Comparison of ENCODE assay signal across 9 mouse cellular contexts in genomic region chr15:32012044-32012443, GRCm38 (mm10).
DNase-seq lines count a peak whose midpoint lies in the region; ATAC-seq and TF ChIP-seq lines count a peak whose summit lies in the region.
"Had no signal": no experiment of that assay in that cellular context is flagged by ENCODE, and none has a peak within 500 bp of the region (broad histone marks: within the 10 kb centered on the region; RNA-seq: fewer than 3 reads in every experiment).

No protein-coding gene starts in this region.

- H3K4me2 ChIP-seq in forebrain, postnatal 0 days (ENCODE audit: low read depth), result no peak overlapping the region
- no peak overlapping the region for H3K4me2 ChIP-seq in midbrain, postnatal 0 days (ENCODE audit: low read depth, low read length, poor library complexity, severe bottlenecking)
- H3K4me2 ChIP-seq in midbrain, embryonic 13.5 days (replicated peaks), result no peak overlapping the region
- H3K4me2 ChIP-seq in myocyte (ENCODE audit: low read depth), result peak overlapping the region; percentile 2
- H3K4me2 ChIP-seq in midbrain, embryonic 15.5 days, result no peak overlapping the region

- WGBS in forebrain, postnatal 0 days, result 54% methylated on average over 2 of the region's 2 CpGs
- WGBS in forebrain, embryonic 10.5 days, result 59% methylated on average over 2 of the region's 2 CpGs
- 79% methylated on average over 2 of the region's 2 CpGs for WGBS in midbrain, postnatal 0 days
- WGBS in midbrain, embryonic 13.5 days, result 70% methylated on average over 2 of the region's 2 CpGs
- 69% methylated on average over 2 of the region's 2 CpGs for WGBS in midbrain, embryonic 15.5 days

- intact Hi-C loops in heart, postnatal 14 days (cut with DNase I), result loop anchor here (2.0 to 10.0 kb wide), 4 partner anchors 230 to 719 kb away; partner anchors contain the start of gene Sema5a

- TF ChIP-seq CTCF in forebrain, postnatal 0 days (IDR thresholded peaks at IDR 0.05; ENCODE audit: low read depth), result peak; percentile 51
- peak; percentile 56 for TF ChIP-seq CTCF in midbrain, postnatal 0 days (IDR thresholded peaks at IDR 0.05)

- H3K4me1 ChIP-seq in forebrain, postnatal 0 days (ENCODE audit: insufficient read depth), result no peaks in the 10 kb centered on the region
- no peaks in the 10 kb centered on the region for H3K4me1 ChIP-seq in forebrain, embryonic 10.5 days
- H3K4me1 ChIP-seq in midbrain, postnatal 0 days (ENCODE audit: insufficient read depth, low read length), result no peaks in the 10 kb centered on the region
- no peaks in the 10 kb centered on the region for H3K4me1 ChIP-seq in midbrain, embryonic 13.5 days (replicated peaks)
- no peaks in the 10 kb centered on the region for H3K4me1 ChIP-seq in midbrain, embryonic 15.5 days

- H3K9ac ChIP-seq in forebrain, postnatal 0 days, result no peak overlapping the region
- no peak overlapping the region for H3K9ac ChIP-seq in midbrain, postnatal 0 days (replicated peaks; ENCODE audit: low read length, poor library complexity, severe bottlenecking)
- H3K9ac ChIP-seq in midbrain, embryonic 13.5 days (replicated peaks), result no peak overlapping the region
- H3K9ac ChIP-seq in midbrain, embryonic 15.5 days, result no peak overlapping the region

- no peak overlapping the region for H3K27ac ChIP-seq in forebrain, postnatal 0 days (ENCODE audit: low read depth, low read length)
- no peak overlapping the region for H3K27ac ChIP-seq in forebrain, embryonic 10.5 days
- H3K27ac ChIP-seq in midbrain, postnatal 0 days (ENCODE audit: low read depth, low read length), result no peak overlapping the region
- no peak overlapping the region for H3K27ac ChIP-seq in midbrain, embryonic 13.5 days
- H3K27ac ChIP-seq in midbrain, embryonic 15.5 days, result no peak overlapping the region

- H3ac ChIP-seq in myocyte (ENCODE audit: control insufficient read depth, insufficient read length), result no peak overlapping the region

- H3K36me3 ChIP-seq in forebrain, postnatal 0 days (ENCODE audit: insufficient read depth), result no peaks in the 10 kb centered on the region
- no peaks in the 10 kb centered on the region for H3K36me3 ChIP-seq in forebrain, embryonic 10.5 days (replicated peaks)
- no peaks in the 10 kb centered on the region for H3K36me3 ChIP-seq in midbrain, postnatal 0 days (ENCODE audit: insufficient read depth, low read length)
- H3K36me3 ChIP-seq in midbrain, embryonic 13.5 days, result no peaks in the 10 kb centered on the region
- H3K36me3 ChIP-seq in myocyte (ENCODE audit: control insufficient read depth, insufficient read depth), result no peaks in the 10 kb centered on the region
- H3K36me3 ChIP-seq in midbrain, embryonic 15.5 days (replicated peaks), result no peaks in the 10 kb centered on the region
- H3K36me3 ChIP-seq: G1E had no signal

- no peaks in the 10 kb centered on the region for H3K79me2 ChIP-seq in myocyte (ENCODE audit: control insufficient read depth, insufficient read depth)

- no peak overlapping the region for H3K4me3 ChIP-seq in forebrain, postnatal 0 days (ENCODE audit: low read depth, low read length)
- H3K4me3 ChIP-seq in forebrain, embryonic 10.5 days, result no peak overlapping the region
- H3K4me3 ChIP-seq in midbrain, postnatal 0 days (ENCODE audit: low read depth, low read length), result no peak overlapping the region
- no peak overlapping the region for H3K4me3 ChIP-seq in midbrain, embryonic 13.5 days (replicated peaks)
- no peak overlapping the region for H3K4me3 ChIP-seq in myocyte
- H3K4me3 ChIP-seq in midbrain, embryonic 15.5 days, result no peak overlapping the region

- no peak for DNase-seq in forebrain, postnatal 0 days
- no peak for DNase-seq in forebrain, embryonic 10.5 days (ENCODE audit: extremely low spot score, low spot score)
- no peak for DNase-seq in midbrain, postnatal 0 days (ENCODE audit: low spot score)
- peak; percentile 62 for DNase-seq in brain, adult 2 months (ENCODE audit: low read depth, low spot score)
- DNase-seq in heart, postnatal 14 days, result peak; percentile 42 to 62

- ATAC-seq in forebrain, postnatal 0 days, result no peak
- ATAC-seq in midbrain, postnatal 0 days (ENCODE audit: low FRiP score), result no peak
- ATAC-seq in midbrain, embryonic 13.5 days, result no peak
- no peak for ATAC-seq in midbrain, embryonic 15.5 days (replicated peaks)

- no peaks in the 10 kb centered on the region for H3K9me3 ChIP-seq in forebrain, postnatal 0 days (ENCODE audit: low read length)
- no peaks in the 10 kb centered on the region for H3K9me3 ChIP-seq in forebrain, embryonic 10.5 days
- no peaks in the 10 kb centered on the region for H3K9me3 ChIP-seq in midbrain, postnatal 0 days (ENCODE audit: low read length)
- no peaks in the 10 kb centered on the region for H3K9me3 ChIP-seq in midbrain, embryonic 13.5 days
- no peaks in the 10 kb centered on the region for H3K9me3 ChIP-seq in midbrain, embryonic 15.5 days
- H3K9me3 ChIP-seq: G1E had no signal

- H3K27me3 ChIP-seq in forebrain, postnatal 0 days (ENCODE audit: insufficient read depth, low read length), result no peaks in the 10 kb centered on the region
- no peaks in the 10 kb centered on the region for H3K27me3 ChIP-seq in forebrain, embryonic 10.5 days (ENCODE audit: poor library complexity, severe bottlenecking)
- no peaks in the 10 kb centered on the region for H3K27me3 ChIP-seq in midbrain, postnatal 0 days (ENCODE audit: insufficient read depth, low read length)
- H3K27me3 ChIP-seq in midbrain, embryonic 13.5 days, result no peaks in the 10 kb centered on the region
- no peaks in the 10 kb centered on the region for H3K27me3 ChIP-seq in myocyte (ENCODE audit: control insufficient read depth, insufficient read depth, insufficient read length)
- no peaks in the 10 kb centered on the region for H3K27me3 ChIP-seq in midbrain, embryonic 15.5 days (replicated peaks)

- TF ChIP-seq POLR2A in myocyte (IDR thresholded peaks at IDR 0.05; ENCODE audit: insufficient read length, low read depth), result no peak

TF ChIP-seq in myocyte, 11 proteins besides CTCF, POLR2A, EP300 and RAD21:
- TF ChIP-seq TCF12 (IDR thresholded peaks at IDR 0.05; ENCODE audit: insufficient read depth, poor library complexity, severe bottlenecking), result no peak
- no peak for TF ChIP-seq MYOG (IDR thresholded peaks at IDR 0.05; ENCODE audit: control insufficient read depth in 1 of 3, insufficient read depth in 1 of 3, insufficient read length in 2 of 3, low read depth in 2 of 3)
- TF ChIP-seq MAX (IDR thresholded peaks at IDR 0.05; ENCODE audit: low read depth), result no peak
- no peak for TF ChIP-seq SRF (IDR thresholded peaks at IDR 0.05; ENCODE audit: control insufficient read depth, insufficient read length, low read depth)
- TF ChIP-seq POLR2AphosphoS2 (IDR thresholded peaks at IDR 0.05; ENCODE audit: insufficient read length, low read depth), result no peak
- no peak for TF ChIP-seq REST (IDR thresholded peaks at IDR 0.05; ENCODE audit: insufficient read depth, insufficient read length)
- TF ChIP-seq USF1 (IDR thresholded peaks at IDR 0.05; ENCODE audit: low read depth), result no peak
- no peak for TF ChIP-seq TCF3 (IDR thresholded peaks at IDR 0.05; ENCODE audit: insufficient read length, low read depth)
- no peak for TF ChIP-seq MYOD1 (IDR thresholded peaks at IDR 0.05; ENCODE audit: control insufficient read depth in 1 of 3, insufficient read length in 2 of 3, low read depth in 2 of 3)
- no peak for TF ChIP-seq E2F4 (IDR thresholded peaks at IDR 0.05; ENCODE audit: insufficient read depth)
- TF ChIP-seq CEBPB (IDR thresholded peaks at IDR 0.05; ENCODE audit: insufficient read depth, poor library complexity, severe bottlenecking), result no peak

Comparison
In these comparisons a context has a peak if more than half of its experiments do, and no peak if none do; other contexts are left out.
1. DNase-seq: peak in brain, adult 2 months (single experiment) and heart, postnatal 14 days (2 of 2); none in forebrain, postnatal 0 days (single experiment), forebrain, embryonic 10.5 days (single experiment) and midbrain, postnatal 0 days (single experiment).